Mouse (Mus musculus) heart, adult 11 months (tissue): Measurements from ENCODE around the gene Pcnx2.

Source experiments
- DNase-seq: peaks from one replicate; pipeline ENCODE4 v3.0.0; 2022

Gene Pcnx2

DNA sequence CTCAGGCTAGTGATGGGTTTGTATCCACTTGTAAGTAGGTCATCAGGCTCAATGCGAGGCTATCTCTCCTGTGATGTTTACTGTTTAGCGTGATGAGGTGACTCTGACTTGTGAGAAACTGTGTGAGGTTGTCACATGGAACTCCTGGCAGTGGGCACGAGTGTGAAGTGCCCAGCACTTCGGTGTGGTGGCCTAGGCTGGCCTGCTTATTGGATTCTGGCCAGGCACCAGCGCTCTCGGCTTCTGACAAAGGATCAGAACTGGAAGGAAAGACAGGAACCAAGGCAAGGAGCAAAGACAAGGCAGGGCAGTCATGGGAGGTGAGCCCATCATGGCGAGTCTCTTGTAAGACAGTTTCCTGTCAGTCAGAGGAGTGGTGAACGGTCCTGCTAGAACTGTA, 142.2 kb downstream of the Pcnx2 start:
- peak; percentile 92 for DNase-seq

- no peak for DNase-seq
Measured at GRCm38 (mm10) chr8:125750846-125751245, 147.3 kb downstream of the Pcnx2 start.

DNA sequence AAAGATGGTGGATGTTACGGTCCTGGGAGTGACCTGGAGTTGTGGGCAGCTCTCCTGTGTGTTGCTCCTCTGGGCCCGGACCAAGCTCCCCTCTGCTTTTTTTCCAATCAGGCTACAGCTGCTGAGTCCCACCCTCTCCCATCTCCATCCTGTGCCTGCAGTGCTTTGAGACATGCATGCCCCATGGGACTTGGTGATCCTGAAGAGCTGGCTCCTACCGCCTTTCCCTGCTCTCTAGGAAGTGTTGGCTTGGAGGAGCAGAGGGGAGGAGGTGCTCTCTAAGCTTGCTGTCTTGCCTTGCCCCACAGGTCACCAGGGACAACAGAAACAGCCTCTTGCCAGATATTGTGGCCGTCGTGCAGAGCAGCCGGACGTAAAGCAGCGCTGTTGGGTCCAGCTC, 150.7 kb downstream of the Pcnx2 start:
- no peak for DNase-seq

DNA sequence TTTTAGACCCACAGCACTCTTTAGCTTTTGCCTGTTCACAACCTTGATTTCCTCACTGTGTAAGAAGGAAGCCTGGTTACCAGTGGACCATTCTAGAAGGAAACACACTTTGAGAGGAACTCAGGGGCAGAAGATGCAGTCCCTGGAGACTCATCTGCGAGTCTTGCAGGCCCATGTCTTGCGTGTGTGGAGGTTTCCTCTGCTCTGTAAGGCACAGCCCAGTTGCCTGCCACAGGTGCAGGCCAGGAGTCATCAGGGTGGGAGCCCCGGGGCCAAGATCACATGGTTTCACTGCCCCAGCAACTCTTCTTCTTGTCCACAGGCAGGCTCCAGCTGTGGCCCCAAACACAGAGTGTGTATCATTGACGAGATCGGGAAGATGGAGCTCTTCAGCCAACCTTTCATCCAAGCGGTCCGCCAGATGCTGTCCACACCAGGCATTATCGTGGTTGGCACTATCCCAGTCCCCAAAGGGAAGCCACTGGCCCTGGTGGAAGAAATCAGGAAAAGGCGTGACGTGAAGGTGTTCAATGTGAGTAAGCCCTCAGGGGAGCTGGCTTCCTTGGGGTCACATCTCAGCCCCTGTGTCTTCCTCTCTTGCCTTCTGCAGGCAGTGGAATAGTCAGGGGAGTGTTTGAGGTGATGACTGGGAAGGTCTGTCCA, 153.1 kb downstream of the Pcnx2 start:
- peak; percentile 94 for DNase-seq

- no peak for DNase-seq
Measured at GRCm38 (mm10) chr8:125742406-125742805, 155.7 kb downstream of the Pcnx2 start.

DNA sequence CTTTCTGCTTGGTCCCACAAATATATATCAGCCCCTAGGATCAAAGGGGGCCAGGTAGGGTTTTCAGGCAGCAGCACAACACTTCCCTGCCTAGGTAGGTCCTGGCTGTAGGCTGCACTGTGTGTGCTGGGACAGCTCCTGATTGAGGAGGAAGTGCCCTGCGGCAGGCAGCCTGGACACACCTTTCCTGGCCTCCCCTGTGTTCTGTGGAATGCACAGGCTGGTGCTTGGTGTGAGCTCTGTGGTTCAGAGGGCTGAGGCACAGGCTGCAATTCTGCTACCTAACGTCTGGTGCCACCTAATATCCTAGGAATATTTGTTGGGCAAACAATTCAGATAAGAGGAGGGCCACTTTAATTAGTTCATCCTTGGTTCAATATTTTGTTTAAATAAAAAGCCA, 156.3 kb downstream of the Pcnx2 start:
- no peak for DNase-seq

GRCm38 (mm10) chr8:125741377-125741776, 156.7 kb downstream of the Pcnx2 start:
- DNase-seq, result no peak

GRCm38 (mm10) chr8:125740655-125741054, 157.5 kb downstream of the Pcnx2 start:
- no peak for DNase-seq

- no peak for DNase-seq
Measured at GRCm38 (mm10) chr8:125738956-125739355, 159.2 kb downstream of the Pcnx2 start.

GRCm38 (mm10) chr8:125733964-125734956, 163.9 kb downstream of the Pcnx2 start:
- DNase-seq, result peak; percentile 99

DNA sequence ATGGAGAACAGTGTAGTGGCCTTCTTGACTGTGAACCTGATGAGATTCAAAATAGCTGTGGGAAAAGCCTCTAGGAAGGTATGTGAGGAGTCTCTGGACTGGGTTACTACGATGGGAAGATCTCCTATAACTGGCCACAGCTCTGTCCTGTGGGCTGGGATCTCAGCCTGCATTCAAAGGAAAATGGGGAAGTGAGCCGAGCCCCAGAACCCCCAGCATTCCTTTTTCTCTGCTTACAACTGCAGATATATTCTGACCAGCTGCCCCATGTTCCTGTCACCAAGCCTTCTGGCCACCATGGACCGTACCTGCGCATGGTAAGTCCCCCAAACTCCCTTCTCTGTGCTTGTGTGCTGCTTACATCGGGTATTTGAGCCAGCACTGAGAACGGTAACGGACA, 168.4 kb downstream of the Pcnx2 start, which contains the start of gene Ntpcr:
Gene Ntpcr (plus strand): TSS at position 218 of the 400 bp plus-strand sequence.
- DNase-seq, result peak; percentile 92

DNA sequence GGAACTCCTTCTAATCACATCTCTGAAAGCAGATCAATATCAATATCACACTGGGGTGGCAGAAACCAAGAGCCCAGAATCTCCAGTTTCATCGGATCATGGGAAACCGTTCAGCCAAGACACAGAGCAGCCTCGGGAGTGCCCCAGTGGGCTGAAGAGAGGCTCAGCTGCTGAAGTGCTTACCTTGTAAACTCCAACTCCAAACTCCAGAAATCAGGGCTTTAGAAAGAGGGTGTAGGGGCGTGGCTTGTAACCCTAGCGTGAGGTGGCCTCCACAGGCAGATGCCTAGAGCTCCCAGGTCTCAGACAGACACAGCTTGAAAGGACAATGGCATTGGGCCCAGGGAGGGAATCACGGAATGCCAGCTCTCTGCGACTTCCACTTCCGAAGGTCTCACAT, 170.3 kb downstream of the Pcnx2 start:
- DNase-seq, result no peak

DNA sequence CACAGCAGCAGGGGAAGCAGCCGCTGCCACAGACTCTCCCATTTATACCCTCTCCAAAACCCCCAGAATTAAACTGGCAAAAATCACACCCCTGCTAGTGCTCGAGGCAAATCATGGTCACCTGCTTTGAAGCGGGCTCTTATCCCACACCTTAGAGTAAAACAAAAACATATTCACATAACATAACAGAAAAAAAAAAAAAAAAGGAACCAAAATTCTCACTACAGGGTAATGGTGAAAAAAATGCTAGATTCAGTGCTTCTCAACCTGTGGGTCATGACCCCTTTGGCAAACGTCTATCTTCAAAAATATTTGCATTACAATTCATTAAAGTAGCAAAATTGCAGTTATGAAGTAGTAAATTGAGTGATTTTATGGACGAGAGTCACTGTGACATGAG, 171.1 kb downstream of the Pcnx2 start:
- no peak for DNase-seq

GRCm38 (mm10) chr8:125726143-125726542, 172.0 kb downstream of the Pcnx2 start:
- no peak for DNase-seq

GRCm38 (mm10) chr8:125725037-125725820, 172.9 kb downstream of the Pcnx2 start:
- DNase-seq, result peak; percentile 95

DNA sequence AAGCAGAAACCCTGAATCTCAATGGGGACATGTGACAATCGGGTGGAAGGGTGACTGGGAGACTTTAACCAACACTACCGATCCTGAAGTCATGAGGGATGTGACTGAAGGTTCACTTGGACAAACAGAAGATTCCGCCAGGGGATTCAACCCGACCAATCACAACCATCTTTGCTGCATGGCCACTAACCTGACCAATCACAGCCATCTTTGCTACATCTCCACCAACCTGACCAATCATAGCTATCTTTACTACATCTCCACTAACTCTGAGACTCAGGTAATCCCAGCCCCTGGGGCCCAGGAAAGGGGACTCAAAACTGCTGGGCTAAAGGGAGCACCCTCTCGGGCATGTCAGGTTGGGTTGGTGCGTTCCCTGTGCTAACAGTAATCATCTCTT, 174.7 kb downstream of the Pcnx2 start:
- DNase-seq, result no peak

DNA sequence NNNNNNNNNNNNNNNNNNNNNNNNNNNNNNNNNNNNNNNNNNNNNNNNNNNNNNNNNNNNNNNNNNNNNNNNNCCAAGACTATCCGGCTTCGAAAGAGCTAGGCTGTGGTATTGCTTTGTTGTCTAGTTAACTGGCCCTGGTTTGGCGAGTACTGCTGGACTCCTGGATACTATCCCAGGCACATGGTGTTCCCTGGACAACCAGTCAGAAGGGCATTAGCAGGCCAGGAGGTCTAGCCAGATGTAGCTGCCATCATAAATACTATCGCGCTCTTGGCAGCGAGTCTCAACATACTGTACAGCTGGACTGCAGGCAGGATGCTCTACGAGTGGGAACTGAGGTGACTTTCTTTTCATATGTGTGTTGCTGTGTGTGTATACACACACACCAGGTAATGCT, 175.4 kb downstream of the Pcnx2 start:
- peak; percentile 96 for DNase-seq

DNA sequence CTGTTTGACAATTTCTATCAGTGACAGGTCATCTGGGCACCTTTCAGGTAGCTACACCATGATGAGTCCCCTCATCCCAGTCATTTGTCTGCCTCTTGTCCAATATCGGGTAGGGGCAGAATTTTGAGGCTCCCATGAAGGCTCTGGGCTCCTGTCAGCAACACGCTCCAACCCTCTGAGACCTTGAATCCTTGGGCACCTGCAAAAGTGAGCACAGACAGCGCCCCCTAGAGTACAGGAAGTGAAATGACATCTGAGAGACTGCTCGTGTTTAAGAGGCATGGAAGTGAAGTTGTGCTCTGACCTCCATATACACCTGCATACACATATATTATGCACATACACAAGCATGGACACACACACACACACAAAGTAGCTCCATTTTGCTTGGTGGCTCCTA, 179.2 kb downstream of the Pcnx2 start:
- no peak for DNase-seq

DNA sequence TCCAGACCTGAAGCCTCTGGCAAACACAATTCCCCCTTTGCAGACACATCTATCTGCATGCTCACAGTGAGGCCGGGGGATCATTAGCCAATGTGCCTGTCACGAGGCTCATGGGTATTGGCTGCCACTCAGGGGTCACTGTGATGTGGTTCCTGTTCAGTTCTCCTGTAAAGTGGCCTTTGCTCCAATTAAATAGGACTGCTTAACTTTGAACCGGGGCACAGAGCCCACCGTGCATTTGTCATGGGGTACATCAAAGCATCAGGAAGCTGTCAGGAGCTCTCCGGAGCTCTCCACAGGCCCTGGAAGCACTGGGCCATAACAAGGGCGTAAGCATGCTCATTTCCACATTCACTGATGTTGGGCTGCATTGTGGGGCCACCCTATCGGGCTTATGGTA, 181.5 kb downstream of the Pcnx2 start:
- DNase-seq, result no peak

DNA sequence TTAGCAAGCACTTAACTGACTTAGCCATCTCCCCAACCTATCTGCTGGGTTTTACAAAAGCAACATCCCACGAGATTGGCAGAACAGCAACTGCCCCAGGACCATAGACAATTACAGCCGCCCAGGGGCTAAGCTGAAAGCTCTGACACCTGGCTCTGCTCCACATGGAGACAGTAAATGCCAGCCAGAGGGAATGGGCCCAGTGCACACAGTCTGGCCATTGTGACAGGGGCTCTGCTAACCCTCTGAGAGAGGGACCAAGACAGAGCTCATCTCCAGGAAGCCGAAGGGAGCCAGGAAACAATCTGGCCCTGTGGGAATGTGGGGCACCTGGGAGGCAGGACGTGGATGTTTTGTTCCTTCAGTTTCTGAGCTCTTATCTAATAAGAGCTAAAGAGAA, 181.9 kb downstream of the Pcnx2 start:
- DNase-seq, result no peak

GRCm38 (mm10) chr8:125711514-125711913, 186.6 kb downstream of the Pcnx2 start:
- no peak for DNase-seq

GRCm38 (mm10) chr8:125709171-125709570, 188.9 kb downstream of the Pcnx2 start:
- no peak for DNase-seq

DNA sequence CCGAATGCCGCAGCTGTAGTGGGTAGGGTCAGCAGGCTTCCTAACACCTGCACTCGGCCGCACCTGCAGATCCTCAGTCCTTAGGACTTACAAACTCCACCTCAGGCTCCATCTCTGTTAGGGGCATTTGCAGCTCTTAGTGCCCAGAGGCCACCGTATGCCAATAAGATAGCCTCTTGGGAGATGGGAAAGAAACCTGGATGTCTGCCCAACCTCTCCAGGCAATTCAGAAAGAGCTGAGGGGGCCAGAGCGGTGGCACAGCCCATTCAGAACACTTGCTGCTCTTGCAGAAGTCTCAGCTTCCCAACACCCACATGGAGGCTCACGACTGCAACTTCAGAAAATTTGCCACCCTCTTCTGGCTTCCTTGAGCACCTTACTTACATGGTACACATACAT, 192.3 kb downstream of the Pcnx2 start:
- DNase-seq, result no peak
